Mouse (Mus musculus): ENCODE results near the gene Blmh. TPM values are rescaled to one million over a fixed set of nuclear protein-coding genes. Genes with fewer than 3 reads are reported as not detected.

Blmh gene
- polyA plus RNA-seq, 1 experiment from 2014 or later, result 192 TPM

- no peak for ATAC-seq (ENCODE audit: low FRiP score, low read depth)
- H3K27me3 ChIP-seq, result no peaks in the 10 kb centered on the region
- no peak overlapping the region for H3K4me2 ChIP-seq (replicated peaks)
- H3K36me3 ChIP-seq, result no peaks in the 10 kb centered on the region
- no peak overlapping the region for H3K4me3 ChIP-seq
- H3K4me1 ChIP-seq, result peaks cover 7% of the 10 kb centered on the region
- WGBS, result 96% methylated on average over 3 of the region's 3 CpGs
- no peak overlapping the region for H3K9ac ChIP-seq (replicated peaks)
- H3K9me3 ChIP-seq, result no peaks in the 10 kb centered on the region
- H3K27ac ChIP-seq (replicated peaks), result no peak overlapping the region
Measured at GRCm38 (mm10) chr11:76898751-76899150, 25.9 kb upstream of the Blmh start.

- H3K4me2 ChIP-seq (replicated peaks), result no peak overlapping the region
- H3K27ac ChIP-seq (replicated peaks), result no peak overlapping the region
- H3K9me3 ChIP-seq, result no peaks in the 10 kb centered on the region
- no peaks in the 10 kb centered on the region for H3K36me3 ChIP-seq
- H3K27me3 ChIP-seq, result no peaks in the 10 kb centered on the region
- ATAC-seq (ENCODE audit: low FRiP score, low read depth), result no peak
- H3K9ac ChIP-seq (replicated peaks), result no peak overlapping the region
- 74% methylated on average over 5 of the region's 5 CpGs for WGBS
- no peak overlapping the region for H3K4me3 ChIP-seq
- H3K4me1 ChIP-seq, result peaks cover 7% of the 10 kb centered on the region; the same call in 1 of the 2 replicates
Measured at GRCm38 (mm10) chr11:76899758-76900738, 24.6 kb upstream of the Blmh start.

- Histone ChIP-seq H3K4me3 (no peak within 1 kb of the TSS), H3K27ac (replicated peaks) (no peak within 1 kb of the TSS), H3K4me2 (replicated peaks) (no peak within 1 kb of the TSS), H3K4me1 (peaks cover 7% of the 10 kb centered on the region; the same call in 1 of the 2 replicates), H3K9ac (replicated peaks) (no peak within 1 kb of the TSS), H3K9me3 (no peaks in the 10 kb centered on the region), H3K36me3 (no peaks in the 10 kb centered on the region), H3K27me3 (no peaks in the 10 kb centered on the region)
- ATAC-seq (ENCODE audit: low FRiP score, low read depth), result no peak
- WGBS, result 76% methylated on average over 7 of the region's 7 CpGs
Measured at GRCm38 (mm10) chr11:76901579-76902361, 22.8 kb upstream of the Blmh start, which contains the start of gene Tmigd1. Gene Tmigd1 (plus strand): TSS chr11:76902159.

- Histone ChIP-seq H3K9me3 (no peaks in the 10 kb centered on the region), H3K27me3 (no peaks in the 10 kb centered on the region), H3K9ac (replicated peaks) (no peak overlapping the region), H3K36me3 (no peaks in the 10 kb centered on the region), H3K4me1 (no peaks in the 10 kb centered on the region), H3K27ac (replicated peaks) (no peak overlapping the region), H3K4me2 (replicated peaks) (no peak overlapping the region), H3K4me3 (no peak overlapping the region)
- ATAC-seq (ENCODE audit: low FRiP score, low read depth), result no peak
- 90% methylated on average over 2 of the region's 2 CpGs for WGBS
Measured at GRCm38 (mm10) chr11:76904340-76904739, 20.3 kb upstream of the Blmh start.

GRCm38 (mm10) chr11:76908651-76909050, 16.0 kb upstream of the Blmh start:
- no peaks in the 10 kb centered on the region for H3K27me3 ChIP-seq
- no peak overlapping the region for H3K4me2 ChIP-seq (replicated peaks)
- no peak for ATAC-seq (ENCODE audit: low FRiP score, low read depth)
- peaks cover 3% of the 10 kb centered on the region; the same call in 1 of the 2 replicates for H3K4me1 ChIP-seq
- H3K4me3 ChIP-seq, result no peak overlapping the region
- WGBS, result 92% methylated on average over 7 of the region's 7 CpGs
- H3K9me3 ChIP-seq, result no peaks in the 10 kb centered on the region
- no peak overlapping the region for H3K27ac ChIP-seq (replicated peaks)
- H3K36me3 ChIP-seq, result no peaks in the 10 kb centered on the region
- no peak overlapping the region for H3K9ac ChIP-seq (replicated peaks)

- ATAC-seq (ENCODE audit: low FRiP score, low read depth), result no peak
- Histone ChIP-seq H3K27me3 (no peaks in the 10 kb centered on the region), H3K27ac (replicated peaks) (no peak overlapping the region), H3K4me2 (replicated peaks) (no peak overlapping the region), H3K9me3 (no peaks in the 10 kb centered on the region), H3K4me3 (no peak overlapping the region), H3K9ac (replicated peaks) (no peak overlapping the region), H3K4me1 (peaks cover 3% of the 10 kb centered on the region; the same call in 1 of the 2 replicates), H3K36me3 (no peaks in the 10 kb centered on the region)
- WGBS, result 43% methylated on average over 3 of the region's 3 CpGs
Measured at GRCm38 (mm10) chr11:76911325-76912054, 13.1 kb upstream of the Blmh start.

- WGBS, result 67% methylated on average over 7 of the region's 7 CpGs
- no peak for ATAC-seq (ENCODE audit: low FRiP score, low read depth)
- H3K4me3 ChIP-seq, result no peak overlapping the region
Measured at GRCm38 (mm10) chr11:76912055-76912395, 12.6 kb upstream of the Blmh start.

GRCm38 (mm10) chr11:76914366-76914765, 10.2 kb upstream of the Blmh start:
- no peak overlapping the region for H3K4me3 ChIP-seq
- no peak for ATAC-seq (ENCODE audit: low FRiP score, low read depth)
- whole genome bisulfite sequencing, result 82% methylated on average over 7 of the region's 7 CpGs
- H3K27ac ChIP-seq (replicated peaks), result no peak overlapping the region
- H3K36me3 ChIP-seq, result no peaks in the 10 kb centered on the region
- peaks cover 3% of the 10 kb centered on the region; the same call in 1 of the 2 replicates for H3K4me1 ChIP-seq
- no peak overlapping the region for H3K9ac ChIP-seq (replicated peaks)
- H3K9me3 ChIP-seq, result no peaks in the 10 kb centered on the region
- no peak overlapping the region for H3K4me2 ChIP-seq (replicated peaks)
- H3K27me3 ChIP-seq, result no peaks in the 10 kb centered on the region

More at GRCm38 (mm10) chr11:76912055-76912395, 12.6 kb upstream of the Blmh start:
- Histone ChIP-seq H3K27ac (replicated peaks) (no peak overlapping the region), H3K4me2 (replicated peaks) (no peak overlapping the region), H3K9me3 (no peaks in the 10 kb centered on the region), H3K36me3 (no peaks in the 10 kb centered on the region), H3K4me1 (peaks cover 3% of the 10 kb centered on the region; the same call in 1 of the 2 replicates), H3K9ac (replicated peaks) (no peak overlapping the region), H3K27me3 (no peaks in the 10 kb centered on the region)

- no peak overlapping the region for H3K4me3 ChIP-seq
- WGBS, result 53% methylated on average over 13 of the region's 13 CpGs
- no peaks in the 10 kb centered on the region for H3K27me3 ChIP-seq
- H3K27ac ChIP-seq (replicated peaks), result no peak overlapping the region
- H3K9me3 ChIP-seq, result no peaks in the 10 kb centered on the region
- no peak overlapping the region for H3K4me2 ChIP-seq (replicated peaks)
- H3K36me3 ChIP-seq, result no peaks in the 10 kb centered on the region
- 0 out of 2 replicates have a peak overlapping the region, but pooled peaks have one; percentile 31 for H3K9ac ChIP-seq (replicated peaks)
- no peak for ATAC-seq (ENCODE audit: low FRiP score, low read depth)
- H3K4me1 ChIP-seq, result no peaks in the 10 kb centered on the region
Measured at GRCm38 (mm10) chr11:76916539-76917229, 7.9 kb upstream of the Blmh start.

GRCm38 (mm10) chr11:76917230-76917548, 7.4 kb upstream of the Blmh start:
- no peak overlapping the region for H3K4me2 ChIP-seq (replicated peaks)

GRCm38 (mm10) chr11:76920607-76921006, 4.0 kb upstream of the Blmh start:
- H3K27ac ChIP-seq (replicated peaks), result no peak overlapping the region
- no peak for ATAC-seq (ENCODE audit: low FRiP score, low read depth)
- no peak overlapping the region for H3K4me3 ChIP-seq
- 59% methylated on average over 1 of the region's 1 CpGs for WGBS
- no peaks in the 10 kb centered on the region for H3K9me3 ChIP-seq
- H3K36me3 ChIP-seq, result no peaks in the 10 kb centered on the region
- H3K4me2 ChIP-seq (replicated peaks), result no peak overlapping the region
- H3K9ac ChIP-seq (replicated peaks), result no peak overlapping the region
- H3K27me3 ChIP-seq, result no peaks in the 10 kb centered on the region
- H3K4me1 ChIP-seq, result no peaks in the 10 kb centered on the region

More at GRCm38 (mm10) chr11:76917230-76917548, 7.4 kb upstream of the Blmh start:
- Histone ChIP-seq H3K27ac (replicated peaks) (no peak overlapping the region), H3K9ac (replicated peaks) (0 out of 2 replicates have a peak overlapping the region, but pooled peaks have one; percentile 31), H3K36me3 (no peaks in the 10 kb centered on the region), H3K4me3 (no peak overlapping the region), H3K9me3 (no peaks in the 10 kb centered on the region), H3K27me3 (no peaks in the 10 kb centered on the region), H3K4me1 (no peaks in the 10 kb centered on the region)
- WGBS, result 51% methylated on average over 3 of the region's 3 CpGs
- no peak for ATAC-seq (ENCODE audit: low FRiP score, low read depth)
